Mouse (Mus musculus): ENCODE data around the gene Trim14. TPM values are rescaled to one million over a fixed set of nuclear protein-coding genes. Genes with fewer than 3 reads are reported as not detected.
A peak's percentile ranks its signal among the peaks of the same experiment; 100 is the strongest.

Trim14 gene
- polyA plus RNA-seq, 1 experiment from 2014 or later: 8.2 TPM

GRCm38 (mm10) chr4:46565393-46565955, 29.5 kb upstream of the Trim14 start:
- H3K4me3 ChIP-seq (ENCODE audit: low read depth, low read length): no peak overlapping the region
- no peaks in the 10 kb centered on the region for H3K36me3 ChIP-seq (ENCODE audit: control insufficient read depth, insufficient read depth)
- peaks cover 11% of the 10 kb centered on the region; the same call in 1 of the 2 replicates for H3K4me1 ChIP-seq (ENCODE audit: control insufficient read depth, low read depth, low read length)
- H3K9ac ChIP-seq (ENCODE audit: low read depth, low read length): no peak overlapping the region
- ATAC-seq (ENCODE audit: low read depth): no peak
- WGBS (ENCODE audit: insufficient replicate concordance): 66% methylated on average over 4 of the region's 4 CpGs
- no peak overlapping the region for H3K4me2 ChIP-seq (ENCODE audit: low read depth, low read length)
- H3K9me3 ChIP-seq (replicated peaks; ENCODE audit: control insufficient read depth, low read length): no peaks in the 10 kb centered on the region
- no peak overlapping the region; the same call in 1 of the 2 replicates for H3K27ac ChIP-seq (ENCODE audit: low read length)
- H3K27me3 ChIP-seq (ENCODE audit: control insufficient read depth, insufficient read depth, low read depth, low read length): no peaks in the 10 kb centered on the region

- no peak overlapping the region for H3K9ac ChIP-seq (ENCODE audit: low read depth, low read length)
- ATAC-seq (ENCODE audit: low read depth): 0 out of 2 replicates have a peak, but pooled peaks have one; percentile 14
- peak overlapping the region; percentile 37; the same call in 1 of the 2 replicates for H3K27ac ChIP-seq (ENCODE audit: low read length)
These were observed 28.3 kb upstream of the Trim14 start for GRCm38 (mm10) chr4:46564247-46564646.

GRCm38 (mm10) chr4:46563847-46564246, 27.9 kb upstream of the Trim14 start:
- H3K4me1 ChIP-seq (ENCODE audit: control insufficient read depth, low read depth, low read length): peaks cover 15% of the 10 kb centered on the region
- H3K9me3 ChIP-seq (replicated peaks; ENCODE audit: control insufficient read depth, low read length): no peaks in the 10 kb centered on the region
- WGBS (ENCODE audit: insufficient replicate concordance): 22% methylated on average over 10 of the region's 10 CpGs
- ATAC-seq (ENCODE audit: low read depth): peak; percentile 70
- H3K4me3 ChIP-seq (ENCODE audit: low read depth, low read length): peak overlapping the region; percentile 12; the same call in 1 of the 2 replicates
- H3K9ac ChIP-seq (ENCODE audit: low read depth, low read length): no peak overlapping the region
- H3K27me3 ChIP-seq (ENCODE audit: control insufficient read depth, insufficient read depth, low read depth, low read length): no peaks in the 10 kb centered on the region
- H3K36me3 ChIP-seq (ENCODE audit: control insufficient read depth, insufficient read depth): no peaks in the 10 kb centered on the region
- H3K4me2 ChIP-seq (ENCODE audit: low read depth, low read length): peak overlapping the region; percentile 42; the same call in 1 of the 2 replicates
- peak overlapping the region; percentile 37; the same call in 1 of the 2 replicates for H3K27ac ChIP-seq (ENCODE audit: low read length)

More at GRCm38 (mm10) chr4:46564247-46564646, 28.3 kb upstream of the Trim14 start:
- H3K36me3 ChIP-seq (ENCODE audit: control insufficient read depth, insufficient read depth): no peaks in the 10 kb centered on the region
- peak overlapping the region; percentile 42; the same call in 1 of the 2 replicates for H3K4me2 ChIP-seq (ENCODE audit: low read depth, low read length)
- H3K27me3 ChIP-seq (ENCODE audit: control insufficient read depth, insufficient read depth, low read depth, low read length): no peaks in the 10 kb centered on the region
- 27% methylated on average over 4 of the region's 4 CpGs for WGBS (ENCODE audit: insufficient replicate concordance)
- H3K4me3 ChIP-seq (ENCODE audit: low read depth, low read length): peak overlapping the region; percentile 12; the same call in 1 of the 2 replicates
- peaks cover 11% of the 10 kb centered on the region for H3K4me1 ChIP-seq (ENCODE audit: control insufficient read depth, low read depth, low read length)
- H3K9me3 ChIP-seq (replicated peaks; ENCODE audit: control insufficient read depth, low read length): no peaks in the 10 kb centered on the region

GRCm38 (mm10) chr4:46562841-46563240, 26.9 kb upstream of the Trim14 start:
- no peaks in the 10 kb centered on the region for H3K36me3 ChIP-seq (ENCODE audit: control insufficient read depth, insufficient read depth)
- 81% methylated on average over 14 of the region's 14 CpGs for WGBS (ENCODE audit: insufficient replicate concordance)
- H3K4me1 ChIP-seq (ENCODE audit: control insufficient read depth, low read depth, low read length): peaks cover 23% of the 10 kb centered on the region
- H3K9me3 ChIP-seq (replicated peaks; ENCODE audit: control insufficient read depth, low read length): no peaks in the 10 kb centered on the region
- H3K4me3 ChIP-seq (ENCODE audit: low read depth, low read length): no peak overlapping the region
- H3K9ac ChIP-seq (ENCODE audit: low read depth, low read length): no peak overlapping the region
- H3K4me2 ChIP-seq (ENCODE audit: low read depth, low read length): no peak overlapping the region
- no peak overlapping the region for H3K27ac ChIP-seq (ENCODE audit: low read length)
- no peaks in the 10 kb centered on the region for H3K27me3 ChIP-seq (ENCODE audit: control insufficient read depth, insufficient read depth, low read depth, low read length)
- no peak for ATAC-seq (ENCODE audit: low read depth)

GRCm38 (mm10) chr4:46562037-46562436, 26.1 kb upstream of the Trim14 start:
- Histone ChIP-seq H3K4me1 (ENCODE audit: control insufficient read depth, low read depth, low read length) (peaks cover 23% of the 10 kb centered on the region), H3K9ac (ENCODE audit: low read depth, low read length) (no peak overlapping the region), H3K9me3 (replicated peaks; ENCODE audit: control insufficient read depth, low read length) (no peaks in the 10 kb centered on the region), H3K36me3 (ENCODE audit: control insufficient read depth, insufficient read depth) (no peaks in the 10 kb centered on the region), H3K27ac (ENCODE audit: low read length) (no peak overlapping the region), H3K4me2 (ENCODE audit: low read depth, low read length) (no peak overlapping the region), H3K27me3 (ENCODE audit: control insufficient read depth, insufficient read depth, low read depth, low read length) (no peaks in the 10 kb centered on the region), H3K4me3 (ENCODE audit: low read depth, low read length) (no peak overlapping the region)
- ATAC-seq (ENCODE audit: low read depth): no peak
- 31% methylated on average over 5 of the region's 5 CpGs for WGBS (ENCODE audit: insufficient replicate concordance)

- Histone ChIP-seq H3K27me3 (ENCODE audit: control insufficient read depth, insufficient read depth, low read depth, low read length) (no peaks in the 10 kb centered on the region), H3K27ac (ENCODE audit: low read length) (no peak overlapping the region), H3K4me3 (ENCODE audit: low read depth, low read length) (no peak overlapping the region), H3K4me2 (ENCODE audit: low read depth, low read length) (no peak overlapping the region), H3K4me1 (ENCODE audit: control insufficient read depth, low read depth, low read length) (peaks cover 23% of the 10 kb centered on the region), H3K9me3 (replicated peaks; ENCODE audit: control insufficient read depth, low read length) (no peaks in the 10 kb centered on the region), H3K9ac (ENCODE audit: low read depth, low read length) (no peak overlapping the region), H3K36me3 (ENCODE audit: control insufficient read depth, insufficient read depth) (no peaks in the 10 kb centered on the region)
- WGBS (ENCODE audit: insufficient replicate concordance): 68% methylated on average over 14 of the region's 14 CpGs
- no peak for ATAC-seq (ENCODE audit: low read depth)
These were observed 24.2 kb upstream of the Trim14 start for GRCm38 (mm10) chr4:46560069-46560705.

GRCm38 (mm10) chr4:46558672-46559667, 23.0 kb upstream of the Trim14 start:
- H3K4me2 ChIP-seq (ENCODE audit: low read depth, low read length): peak overlapping the region; percentile 17; the same call in 1 of the 2 replicates
- 31% methylated on average over 22 of the region's 22 CpGs for WGBS (ENCODE audit: insufficient replicate concordance)
- no peaks in the 10 kb centered on the region for H3K27me3 ChIP-seq (ENCODE audit: control insufficient read depth, insufficient read depth, low read depth, low read length)
- no peak overlapping the region; the same call in 1 of the 2 replicates for H3K27ac ChIP-seq (ENCODE audit: low read length)
- H3K4me1 ChIP-seq (ENCODE audit: control insufficient read depth, low read depth, low read length): peaks cover 21% of the 10 kb centered on the region
- no peaks in the 10 kb centered on the region for H3K9me3 ChIP-seq (replicated peaks; ENCODE audit: control insufficient read depth, low read length)
- H3K4me3 ChIP-seq (ENCODE audit: low read depth, low read length): no peak overlapping the region
- ATAC-seq (ENCODE audit: low read depth): no peak
- no peak overlapping the region for H3K9ac ChIP-seq (ENCODE audit: low read depth, low read length)
- H3K36me3 ChIP-seq (ENCODE audit: control insufficient read depth, insufficient read depth): no peaks in the 10 kb centered on the region

GRCm38 (mm10) chr4:46556933-46557332, 21.0 kb upstream of the Trim14 start:
- Histone ChIP-seq H3K9me3 (replicated peaks; ENCODE audit: control insufficient read depth, low read length) (no peaks in the 10 kb centered on the region), H3K4me2 (ENCODE audit: low read depth, low read length) (no peak overlapping the region), H3K4me3 (ENCODE audit: low read depth, low read length) (no peak overlapping the region), H3K27ac (ENCODE audit: low read length) (no peak overlapping the region), H3K27me3 (ENCODE audit: control insufficient read depth, insufficient read depth, low read depth, low read length) (no peaks in the 10 kb centered on the region), H3K4me1 (ENCODE audit: control insufficient read depth, low read depth, low read length) (peaks cover 19% of the 10 kb centered on the region), H3K36me3 (ENCODE audit: control insufficient read depth, insufficient read depth) (no peaks in the 10 kb centered on the region), H3K9ac (ENCODE audit: low read depth, low read length) (no peak overlapping the region)
- ATAC-seq (ENCODE audit: low read depth): no peak
- 65% methylated on average over 3 of the region's 3 CpGs for WGBS (ENCODE audit: insufficient replicate concordance)

Data from liver, embryonic 16.5 days (tissue).